Mouse (Mus musculus) ES-E14 (cell line): ENCODE results near the gene Yjefn3. TPM values are rescaled to one million over a fixed set of nuclear protein-coding genes. Genes with fewer than 3 reads are reported as not detected.

Experiments used
- DNase-seq: peaks from one replicate; pipeline ENCODE4 v3.0.0-alpha.2; 2013; ENCODE audit warnings: low read depth, low spot score
- H3K27ac ChIP-seq: 2 replicates; pipeline ENCODE4 v1.5.1; 2012; ENCODE audit warnings: low read depth, mild to moderate bottlenecking, low read length, moderate library complexity, mixed read lengths; ENCODE audit not compliant: poor library complexity, insufficient read depth, severe bottlenecking
- H3K36me3 ChIP-seq: 2 replicates; pipeline ENCODE4 v1.6.1; 2012; ENCODE audit warnings: mild to moderate bottlenecking, low read length, moderate library complexity, mixed read lengths; ENCODE audit not compliant: control insufficient read depth, poor library complexity, insufficient read depth, severe bottlenecking
- H3K4me1 ChIP-seq, 2 experiments: fragments of 150-350 bp in 1 of 2; sonication (generic) in 1 of 2; 2 replicates each; pipeline ENCODE4 v1.6.1; 2012; ENCODE audit warnings: low read length in 2 of 2, mild to moderate bottlenecking in 1 of 2, mixed read lengths in 1 of 2; ENCODE audit not compliant: control insufficient read depth in 2 of 2, insufficient read depth in 2 of 2, poor library complexity in 1 of 2
- H3K4me3 ChIP-seq, 2 experiments: fragments of 150-350 bp in 1 of 2; sonication (generic) in 1 of 2; 2 replicates each; pipeline ENCODE4 v1.5.1; 2012; ENCODE audit warnings: low read length in 2 of 2, low read depth in 1 of 2, mild to moderate bottlenecking in 1 of 2, mixed read lengths in 1 of 2; ENCODE audit not compliant: insufficient read depth in 1 of 2, poor library complexity in 1 of 2, severe bottlenecking in 1 of 2
- H3K9ac ChIP-seq: 2 replicates; pipeline ENCODE4 v1.6.1; 2012; ENCODE audit warnings: low read depth, mild to moderate bottlenecking, low read length, mixed read lengths; ENCODE audit not compliant: poor library complexity, insufficient read depth, severe bottlenecking
- H3K9me3 ChIP-seq: fragments of 150-350 bp; sonication (generic); 2 replicates; pipeline ENCODE4 v1.6.1; 2012; ENCODE audit warnings: low read depth, mild to moderate bottlenecking, low read length; ENCODE audit not compliant: control insufficient read depth, insufficient read depth
- CHD2 ChIP-seq: IDR thresholded peaks from 2 replicates; pipeline ENCODE4 v1.6.1; 2014; ENCODE audit warnings: mild to moderate bottlenecking, low read depth, low read length, inconsistent platforms
- HCFC1 ChIP-seq: IDR thresholded peaks from 2 replicates; pipeline ENCODE4 v1.6.1; 2012; ENCODE audit warnings: low read length, inconsistent platforms, borderline replicate concordance; ENCODE audit not compliant: insufficient read depth
- MAFK ChIP-seq: IDR thresholded peaks from 2 replicates; pipeline ENCODE4 v1.6.1; 2014; ENCODE audit warnings: mild to moderate bottlenecking, low read depth, low read length, inconsistent platforms; ENCODE audit not compliant: insufficient read depth
- ZC3H11A ChIP-seq: IDR thresholded peaks from 2 replicates; pipeline ENCODE4 v1.6.1; 2012; ENCODE audit warnings: low read depth, mild to moderate bottlenecking, inconsistent platforms, low read length, borderline replicate concordance
- ZNF384 ChIP-seq: IDR thresholded peaks from 2 replicates; pipeline ENCODE4 v1.6.1; 2012; ENCODE audit warnings: low read depth, low read length, inconsistent platforms
- in situ Hi-C, 2 experiments: fragments of 600-800 bp; cut with MboI; formaldehyde crosslinking; loops; one replicate each; pipeline ENCODE4 v1.15.1; 2025; ENCODE audit warnings: low sequenced_read_pairs in 2 of 2, inconsistent platforms in 1 of 2; ENCODE audit not compliant: unreplicated experiment in 2 of 2
- total RNA-seq: library from RNA; depleted of rRNA; stranded (reverse); fragments of 300-350 nt; gene quantifications from 2 replicates; pipeline ENCODE4 v1.2.3, GENCODE M21; 2012

The Yjefn3 gene
- total RNA-seq, 1 experiment, result 7.0 TPM

- Histone ChIP-seq H3K9me3 (no peaks in the 10 kb centered on the region), H3K4me1 (peaks cover 0 to 16% of the 10 kb centered on the region in 2 experiments; a peak in 2 of 4 replicates), H3K36me3 (peaks cover 15% of the 10 kb centered on the region), H3K27ac (peak overlapping the region; percentile 53), H3K9ac (peak overlapping the region; percentile 83), H3K4me3 (peak overlapping the region; percentile 72 to 87)
- DNase-seq, result no peak
- TF ChIP-seq ZNF384 (peak; percentile 84; the same call in 1 of the 2 replicates), ZC3H11A (no peak)
- in situ Hi-C loops, result no loop called here
Measured at GRCm38 (mm10) chr8:69900895-69901451, 1.5 kb downstream of the Yjefn3 start.

- no peak for TF ChIP-seq HCFC1
- TF ChIP-seq ZNF384, result no peak
- TF ChIP-seq CHD2, result no peak
- no peak for TF ChIP-seq MAFK
- DNase-seq, result no peak
- Histone ChIP-seq H3K4me3 (no peak overlapping the region), H3K9me3 (no peaks in the 10 kb centered on the region), H3K36me3 (peaks cover 20% of the 10 kb centered on the region), H3K27ac (no peak overlapping the region), H3K9ac (no peak overlapping the region; the same call in 1 of the 2 replicates), H3K4me1 (peaks cover 0 to 18% of the 10 kb centered on the region in 2 experiments; a peak in 2 of 4 replicates)
- in situ Hi-C loops, result no loop called here
Measured at GRCm38 (mm10) chr8:69899876-69900275, 2.6 kb downstream of the Yjefn3 start.

DNA sequence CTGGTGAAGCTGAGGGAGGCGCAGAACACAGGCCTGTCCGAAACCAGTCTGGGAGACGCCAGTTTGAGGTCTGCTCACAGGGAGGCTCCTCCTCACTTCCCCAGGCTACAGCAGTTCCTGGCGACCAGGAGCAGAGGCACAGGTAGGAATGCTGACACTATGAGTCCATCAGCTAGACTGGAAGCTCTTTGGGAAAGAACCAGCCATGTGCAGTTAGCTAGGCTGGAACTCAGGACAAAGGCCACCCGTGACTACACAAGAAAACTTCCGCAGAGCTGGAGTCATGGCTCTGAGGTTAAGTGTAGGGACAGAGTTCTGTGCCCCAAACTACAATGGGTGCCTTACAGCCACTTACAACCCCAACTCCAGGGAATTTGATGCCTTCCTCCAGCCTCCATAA lies 4.7 kb downstream of the Yjefn3 start:
- Histone ChIP-seq H3K27ac (no peak overlapping the region), H3K9ac (no peak overlapping the region), H3K4me1 (peaks cover 4 to 17% of the 10 kb centered on the region in 2 experiments; a peak in 2 of 4 replicates), H3K4me3 (no peak overlapping the region), H3K9me3 (no peaks in the 10 kb centered on the region), H3K36me3 (peaks cover 24% of the 10 kb centered on the region)
- no peak for TF ChIP-seq HCFC1
- no peak for TF ChIP-seq ZC3H11A
- no peak for DNase-seq
- in situ Hi-C loops, result no loop called here

DNA sequence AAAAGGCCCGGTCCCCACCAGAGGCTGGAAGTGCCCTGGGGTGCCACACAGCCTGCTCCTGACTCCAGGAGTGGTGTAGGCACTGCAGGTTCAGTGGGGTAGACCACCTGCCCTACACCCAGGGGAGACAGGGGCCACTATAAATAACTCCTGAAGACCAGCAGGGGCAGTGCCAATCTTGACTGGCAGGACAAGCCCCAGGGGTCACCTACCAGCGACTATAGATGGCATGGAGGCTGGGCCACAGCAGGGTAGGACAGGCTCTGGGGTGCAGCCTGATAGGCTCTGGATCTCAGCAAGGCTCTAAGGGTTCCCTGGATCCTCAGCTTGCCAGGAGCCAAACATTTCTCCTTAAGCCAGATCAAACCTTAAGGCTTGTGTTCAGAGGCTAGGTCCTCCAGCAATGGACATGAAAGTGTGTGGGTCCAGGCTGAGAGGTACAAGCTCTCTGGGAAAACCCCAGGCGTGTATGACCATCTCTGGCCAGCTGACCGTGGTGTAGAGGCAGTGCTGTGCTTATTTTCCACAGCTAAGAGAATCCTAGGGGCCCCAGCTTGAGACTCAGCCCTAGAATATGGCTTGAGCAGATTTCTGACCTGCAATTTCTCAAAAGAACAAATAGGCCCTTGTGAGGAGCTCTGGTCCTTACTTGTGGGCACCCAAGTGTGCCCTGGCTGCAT lies 6.6 kb downstream of the Yjefn3 start:
- Histone ChIP-seq H3K4me1 (peaks cover 8 to 17% of the 10 kb centered on the region in 2 experiments; a peak in 2 of 4 replicates), H3K4me3 (no peak overlapping the region), H3K36me3 (peaks cover 24% of the 10 kb centered on the region), H3K27ac (no peak overlapping the region), H3K9me3 (no peaks in the 10 kb centered on the region), H3K9ac (no peak overlapping the region)
- in situ Hi-C loops, result no loop called here
- DNase-seq, result no peak
- TF ChIP-seq CHD2 (no peak), ZC3H11A (no peak), MAFK (no peak), HCFC1 (no peak), ZNF384 (no peak)

GRCm38 (mm10) chr8:69894836-69895332 lies 7.6 kb downstream of the Yjefn3 start:
- in situ Hi-C loops, result no loop called here
- no peak for DNase-seq
- TF ChIP-seq HCFC1 (no peak), MAFK (no peak), CHD2 (no peak), ZC3H11A (no peak), ZNF384 (no peak)
- no peaks in the 10 kb centered on the region for H3K9me3 ChIP-seq
- no peak overlapping the region for H3K9ac ChIP-seq
- no peak overlapping the region for H3K4me3 ChIP-seq
- H3K4me1 ChIP-seq, result peaks cover 8 to 16% of the 10 kb centered on the region in 2 experiments; a peak in 2 of 4 replicates
- H3K36me3 ChIP-seq, result peaks cover 24% of the 10 kb centered on the region
- no peak overlapping the region for H3K27ac ChIP-seq
